Mouse (Mus musculus): ENCODE measurements around the gene Olfr506.
"Not testable (repeated sequence)": the region's sequence is repeated elsewhere in the genome, so short reads cannot be mapped to it uniquely, and the experiment has no call there.

Olfr506 gene

DNA sequence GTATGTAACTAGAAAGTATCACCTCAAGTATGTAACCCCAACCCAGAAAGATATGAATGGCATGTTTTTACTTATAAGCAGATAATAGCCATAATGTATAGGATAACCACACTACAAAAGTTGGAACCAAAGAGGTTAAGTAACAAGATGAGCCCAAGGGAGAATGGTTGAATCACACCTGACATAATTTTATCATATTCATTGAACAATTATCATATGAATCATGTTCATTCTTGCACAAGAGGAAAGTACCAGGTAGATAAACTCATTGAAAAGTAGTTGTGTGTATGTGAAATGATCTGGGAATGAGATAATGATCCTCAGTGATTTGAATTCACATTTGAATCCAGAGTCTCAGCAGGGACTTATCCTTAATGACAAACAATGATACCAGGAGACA lies at the start of gene Olfr506:
Olfr506 (plus strand) TSS at position 301 of the 400 bp plus-strand sequence.
- no peak for DNase-seq

DNA sequence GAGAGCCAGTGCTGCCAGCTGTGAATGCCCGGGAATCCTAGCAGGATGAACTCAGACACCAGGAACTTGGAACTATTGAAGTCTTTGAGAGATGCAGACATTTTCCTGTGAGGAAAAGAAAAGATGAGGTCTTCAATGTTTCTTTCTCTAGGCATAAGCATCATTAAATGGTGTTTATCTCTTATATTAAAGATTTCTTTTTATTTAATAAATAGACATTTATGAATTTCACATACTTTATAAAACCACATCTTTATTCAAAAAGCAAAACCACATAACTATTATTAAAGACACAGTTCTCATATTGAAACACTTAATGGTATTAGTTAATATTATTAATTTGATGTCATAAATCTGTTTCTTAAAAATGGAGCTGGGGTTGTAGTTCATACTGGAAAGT lies 44.9 kb upstream of the Olfr506 start, which contains the start of gene Olfr504:
Olfr504 (minus strand) TSS at position 101 of the 400 bp plus-strand sequence.
- DNase-seq = no peak

DNA sequence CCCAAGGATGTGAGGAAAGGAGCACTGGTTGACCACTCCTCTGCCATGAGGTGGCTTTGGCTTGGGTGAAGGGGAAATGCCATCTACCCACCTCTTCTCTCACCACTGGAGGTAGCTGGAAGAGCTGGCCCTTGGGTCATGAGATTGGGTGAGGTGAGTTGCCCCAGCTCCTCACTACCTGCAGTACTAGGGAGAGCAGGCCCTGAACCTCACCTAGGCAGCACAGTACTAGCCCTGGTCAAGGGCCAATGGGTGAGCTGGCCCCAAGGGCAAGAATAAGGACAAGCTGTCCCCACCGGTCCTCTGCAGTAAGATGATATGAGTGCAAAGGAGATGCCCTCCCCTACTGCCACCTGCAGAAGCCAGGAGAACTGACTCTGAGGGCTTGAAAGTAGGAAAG lies 20.8 kb upstream of the Olfr506 start:
- DNase-seq = no peak

DNA sequence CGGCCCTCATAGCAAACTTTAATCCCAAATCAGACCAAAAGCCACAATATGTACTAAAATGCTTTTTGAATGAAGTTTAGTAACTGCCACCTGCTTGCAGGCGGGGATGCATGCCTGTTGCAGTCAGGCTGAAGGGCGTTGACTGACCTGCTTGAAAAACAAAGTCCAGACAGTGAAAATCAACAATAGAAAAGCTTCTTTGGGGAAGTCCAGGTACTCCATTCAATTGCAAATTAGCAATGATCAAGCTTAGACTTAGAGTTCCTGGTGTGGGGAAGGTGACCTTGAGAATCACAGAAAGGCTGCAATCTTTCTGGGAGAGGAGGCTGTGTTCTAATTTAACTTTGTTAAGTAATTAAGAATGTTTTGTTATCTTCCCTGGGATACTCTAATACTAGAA lies 8.7 kb upstream of the Olfr506 start:
- not testable (repeated sequence) for DNase-seq

DNA sequence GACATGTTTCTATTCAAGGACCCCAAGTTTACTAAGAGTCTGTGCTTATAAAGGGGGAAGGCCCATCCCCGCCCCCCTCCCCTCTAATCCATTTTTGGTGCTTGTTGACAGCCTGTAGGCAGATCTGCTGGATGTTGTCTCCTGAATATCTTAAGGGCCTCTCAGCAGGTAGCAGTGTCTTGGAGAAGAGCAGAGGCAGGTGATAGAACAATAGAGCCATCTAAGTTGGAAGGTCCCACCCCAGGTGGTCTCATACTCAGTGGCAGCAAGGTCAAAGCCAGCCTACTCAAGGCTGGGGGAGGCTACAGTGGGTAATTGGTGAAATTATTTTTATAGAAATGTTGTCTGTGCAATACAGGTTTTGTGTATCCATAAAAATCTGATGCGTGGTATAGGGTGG lies 3.5 kb downstream of the Olfr506 start:
- no peak for DNase-seq

DNA sequence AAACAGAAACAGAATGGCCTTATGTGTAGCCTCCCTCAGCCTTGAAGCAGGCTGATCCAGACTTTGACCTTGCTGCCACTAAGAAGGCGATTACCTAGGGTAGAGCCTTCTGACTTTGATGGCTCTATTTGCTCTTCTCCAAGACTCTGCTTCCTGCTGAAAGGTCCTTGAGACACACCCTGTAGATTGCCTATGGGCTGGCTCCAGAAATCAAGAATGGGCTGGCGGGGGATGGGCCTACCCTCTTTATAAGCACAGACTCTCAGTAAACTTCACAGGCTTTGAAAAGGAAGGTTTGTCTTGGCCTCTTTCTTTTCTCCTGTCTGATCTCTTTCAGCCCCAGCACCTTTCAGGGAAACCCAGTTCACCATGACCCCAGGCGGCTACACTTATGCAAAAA lies 6.2 kb downstream of the Olfr506 start:
- not testable (repeated sequence) for DNase-seq

DNA sequence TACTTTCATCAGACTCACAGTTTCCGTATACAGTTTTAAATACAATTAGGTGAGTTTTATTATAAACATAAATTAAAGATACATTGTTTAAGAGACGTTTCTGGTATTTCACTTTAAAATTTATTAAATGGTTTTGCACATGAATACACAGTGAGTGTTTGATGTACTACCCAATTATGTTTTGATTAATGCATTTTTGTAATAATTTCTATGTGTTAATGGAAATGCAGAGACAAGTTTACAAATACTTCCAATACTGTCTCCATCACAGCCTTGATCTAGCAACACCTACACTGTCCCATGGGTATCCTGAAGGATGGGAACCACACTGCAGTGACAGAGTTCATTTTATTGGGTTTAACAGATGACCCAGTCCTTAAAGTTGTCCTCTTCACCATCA lies 10.9 kb downstream of the Olfr506 start, which contains the start of gene Olfr507:
Olfr507 (plus strand) TSS at position 301 of the 400 bp plus-strand sequence.
- no peak for DNase-seq

DNA sequence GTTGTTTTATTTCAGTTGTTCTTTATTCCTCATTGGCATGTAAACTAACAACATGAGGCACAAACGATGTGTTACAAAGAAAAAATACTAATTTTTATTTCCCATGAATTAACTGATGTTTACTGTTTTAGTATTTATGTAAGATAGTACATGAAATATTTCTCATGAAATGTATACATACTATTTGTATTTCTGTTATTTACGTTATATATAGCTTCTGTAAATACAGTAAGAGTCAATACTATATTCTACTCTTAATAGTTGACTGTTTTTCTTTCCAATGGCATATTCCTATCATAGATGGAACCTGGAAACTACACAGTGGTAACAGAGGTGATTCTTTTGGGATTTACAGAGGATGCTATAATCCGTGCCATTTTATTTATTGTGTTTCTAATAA lies 19.1 kb downstream of the Olfr506 start, which contains the start of gene Olfr508:
Olfr508 (plus strand) TSS at position 301 of the 400 bp plus-strand sequence.
- no peak for DNase-seq

DNA sequence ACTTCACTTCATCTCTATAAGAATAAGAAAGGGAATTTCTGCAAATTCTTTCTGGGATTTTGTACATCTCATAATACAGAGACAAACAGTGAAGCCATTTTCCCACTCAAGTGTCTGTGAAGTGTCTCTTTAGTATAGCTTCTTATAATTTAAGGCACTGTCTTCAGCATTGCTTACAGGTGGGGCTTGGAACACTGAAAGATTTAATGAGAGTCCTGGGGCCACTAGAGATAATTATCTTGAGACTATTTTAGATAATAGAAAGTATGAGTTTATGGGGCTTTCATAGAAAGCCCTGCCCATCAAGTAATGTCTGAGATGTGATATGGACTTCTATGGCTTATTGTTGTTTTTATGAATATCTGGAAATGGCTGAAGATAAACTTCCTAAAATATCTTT lies 41.2 kb downstream of the Olfr506 start, which contains the start of gene Olfr509:
Olfr509 (minus strand) TSS at position 101 of the 400 bp plus-strand sequence.
- no peak for DNase-seq

DNA sequence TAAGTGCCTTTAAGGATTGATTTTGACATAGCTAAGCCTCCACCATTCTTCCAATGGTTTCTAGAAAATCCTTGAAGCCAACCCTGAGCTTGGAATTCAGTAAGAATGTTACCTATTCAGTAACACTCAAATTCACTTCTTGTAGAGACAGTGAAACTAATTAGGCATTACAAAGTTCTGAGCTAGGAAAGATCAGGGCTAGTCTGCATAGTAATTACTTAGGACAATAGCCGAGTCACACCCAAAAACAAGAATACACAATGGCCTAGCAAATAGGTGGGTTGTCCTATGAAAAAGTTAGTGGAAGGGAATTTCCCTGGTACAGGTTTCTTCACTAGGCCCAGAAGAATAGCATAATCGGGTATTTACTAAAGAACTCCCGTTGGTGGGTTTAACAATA lies 51.8 kb downstream of the Olfr506 start:
- DNase-seq = no peak
